Mouse (Mus musculus): ENCODE measurements around the gene Krt88.
A peak's percentile ranks its signal among the peaks of the same experiment; 100 is the strongest.

The Krt88 gene

DNA sequence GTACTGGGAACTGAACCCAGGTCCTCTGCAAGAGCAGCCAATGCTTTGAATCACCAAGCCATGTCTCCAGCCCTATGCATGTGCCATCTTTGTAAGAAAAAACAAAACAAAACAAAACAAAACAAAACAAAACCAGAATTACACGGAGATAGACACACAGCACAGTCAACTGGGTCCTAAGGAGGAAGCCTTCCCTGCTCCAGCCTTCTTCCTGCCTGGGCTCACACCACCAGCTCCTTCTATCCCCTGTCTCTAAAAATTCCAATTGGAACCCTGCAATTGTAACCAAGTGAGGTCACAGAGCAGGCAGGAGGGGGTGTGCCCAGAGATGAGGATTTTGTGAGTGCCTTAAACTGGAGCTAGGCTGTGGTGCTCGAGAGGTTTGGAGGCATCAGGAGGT is at the start of gene Krt88:
Gene Krt88 (plus strand): TSS at position 301 of the 400 bp plus-strand sequence.
- DNase-seq, result no peak

DNA sequence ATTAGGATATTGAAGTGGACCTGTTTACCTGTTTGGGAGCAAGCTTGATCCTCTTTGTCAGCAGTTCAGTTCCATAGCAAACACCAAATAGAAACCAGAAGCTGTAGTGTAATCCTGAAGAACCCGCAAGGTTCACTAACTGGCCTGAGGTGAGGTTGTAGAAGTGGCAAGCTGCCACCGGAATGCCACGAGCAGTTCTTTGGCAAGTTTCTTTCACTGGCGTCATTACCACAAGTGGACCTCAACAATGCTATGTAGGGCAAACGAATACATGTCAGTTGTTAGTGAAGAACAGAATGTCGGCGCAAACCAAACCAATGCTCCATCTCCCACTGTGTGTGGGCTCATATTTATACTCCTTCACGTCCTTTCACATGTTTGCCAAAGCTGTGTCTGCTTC is 49.3 kb upstream of the Krt88 start:
- DNase-seq, result no peak

GRCm38 (mm10) chr15:101410775-101411174 is 36.8 kb upstream of the Krt88 start, which contains the start of gene Krt7:
Gene Krt7 (plus strand): TSS chr15:101411043.
- DNase-seq, result no peak

- DNase-seq, result no peak
Observed at GRCm38 (mm10) chr15:101412188-101412587, 35.4 kb upstream of the Krt88 start.

DNA sequence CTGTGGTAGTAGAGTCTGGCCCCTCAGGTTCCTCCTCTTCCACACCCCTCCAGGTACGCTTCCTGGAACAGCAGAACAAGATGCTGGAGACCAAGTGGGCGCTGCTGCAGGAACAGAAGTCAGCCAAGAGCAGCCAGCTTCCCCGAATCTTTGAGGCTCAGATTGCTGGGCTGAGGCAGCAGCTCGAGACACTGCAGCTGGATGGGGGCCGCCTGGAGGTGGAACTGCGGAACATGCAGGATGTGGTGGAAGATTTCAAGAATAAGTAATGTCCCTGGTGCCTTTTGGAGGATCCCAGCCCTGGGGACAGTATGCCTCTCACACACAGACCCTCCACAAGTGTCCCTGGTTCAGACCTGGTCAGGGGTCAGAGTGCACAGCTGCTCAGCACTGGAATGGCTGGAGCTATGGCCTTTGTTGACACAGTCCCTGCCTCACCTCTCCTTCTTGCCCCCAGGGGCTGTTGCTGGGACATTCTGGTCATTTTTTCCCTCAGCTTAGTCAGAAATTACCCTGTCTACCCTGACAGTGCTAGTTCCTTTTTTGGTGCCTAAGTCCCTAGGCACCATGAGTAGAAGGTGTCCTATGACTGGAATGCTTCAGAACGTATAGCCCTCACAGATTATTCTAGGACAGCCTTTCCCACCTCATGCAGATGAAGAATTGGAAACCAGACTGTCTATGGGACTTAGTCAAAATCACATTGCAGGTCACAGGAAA is 33.5 kb upstream of the Krt88 start:
- DNase-seq, result no peak

- no peak for DNase-seq
Observed at GRCm38 (mm10) chr15:101414807-101415565, 32.6 kb upstream of the Krt88 start.

GRCm38 (mm10) chr15:101418950-101419349 is 28.6 kb upstream of the Krt88 start:
- peak; percentile 15 for DNase-seq

GRCm38 (mm10) chr15:101420903-101421302 is 26.6 kb upstream of the Krt88 start:
- DNase-seq, result no peak

DNA sequence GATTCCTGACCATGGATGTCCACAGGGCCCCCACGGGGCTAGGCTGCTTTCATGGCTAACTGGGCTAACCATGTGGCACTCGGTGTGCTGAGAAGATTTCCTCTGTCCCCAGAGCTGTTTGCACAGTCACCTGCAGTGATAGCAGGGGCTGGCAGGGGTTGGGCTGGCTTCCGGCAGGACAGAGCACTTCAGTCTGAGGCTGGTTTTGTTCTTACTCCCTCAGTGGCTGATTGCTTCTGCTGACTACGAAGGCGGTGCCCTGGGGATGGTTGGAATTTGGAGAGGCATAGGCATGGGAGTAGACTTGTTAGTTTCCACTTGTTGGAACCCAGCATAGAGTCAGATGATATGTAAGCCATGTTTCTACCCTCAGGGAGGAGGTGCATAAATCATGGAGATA is 22.6 kb upstream of the Krt88 start:
- DNase-seq, result no peak

GRCm38 (mm10) chr15:101436611-101437010 is 10.9 kb upstream of the Krt88 start:
- no peak for DNase-seq

DNA sequence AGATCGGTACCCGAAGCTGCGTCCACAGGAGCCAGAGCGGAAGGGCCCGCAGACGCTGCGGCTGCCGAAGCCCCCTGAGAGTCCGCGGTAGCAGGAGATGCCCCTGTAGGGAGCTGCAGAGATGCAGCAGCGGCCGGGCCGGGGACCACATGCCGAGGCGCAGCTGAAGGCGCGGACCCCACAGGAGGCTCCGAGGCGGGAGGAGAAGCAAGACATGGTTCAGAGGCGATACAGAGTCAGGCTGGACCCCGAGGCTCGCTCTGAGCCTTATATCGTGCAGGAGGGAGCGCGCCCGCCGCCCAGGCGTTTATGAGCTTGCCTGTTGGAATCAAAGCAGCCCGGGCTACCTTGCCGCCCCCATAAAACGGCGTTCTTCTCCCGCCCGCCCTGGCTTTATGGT is 9.0 kb upstream of the Krt88 start, which contains the start of gene Krt87:
Gene Krt87 (minus strand): TSS at position 250 of the 400 bp plus-strand sequence.
- DNase-seq, result no peak

DNA sequence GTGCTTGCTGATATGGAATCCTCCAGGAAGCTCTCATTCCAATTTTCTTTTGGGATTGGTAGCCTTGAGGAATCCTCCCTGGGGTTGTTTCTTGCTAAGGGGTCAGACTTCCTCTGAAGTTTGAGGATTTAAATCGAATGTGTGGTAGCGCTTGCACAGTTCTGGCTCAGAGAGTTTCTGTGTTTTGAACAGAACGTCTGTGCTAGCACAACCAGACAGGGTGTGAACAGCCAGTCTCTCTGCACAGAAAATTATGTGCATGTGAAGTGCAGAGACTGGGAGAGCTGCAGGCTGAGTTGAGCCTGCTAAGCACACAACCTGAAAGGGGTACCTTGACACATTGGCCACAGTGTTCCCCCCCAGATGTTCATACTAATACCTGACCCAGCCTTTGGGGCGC is 6.7 kb upstream of the Krt88 start:
- DNase-seq, result peak; percentile 48

GRCm38 (mm10) chr15:101446572-101446971 is 972 bp upstream of the Krt88 start:
- no peak for DNase-seq

GRCm38 (mm10) chr15:101453093-101453736 is 5.7 kb downstream of the Krt88 start:
- DNase-seq, result peak; percentile 71

GRCm38 (mm10) chr15:101454774-101455173 is 7.2 kb downstream of the Krt88 start:
- no peak for DNase-seq

GRCm38 (mm10) chr15:101455292-101455691 is 7.7 kb downstream of the Krt88 start:
- no peak for DNase-seq

DNA sequence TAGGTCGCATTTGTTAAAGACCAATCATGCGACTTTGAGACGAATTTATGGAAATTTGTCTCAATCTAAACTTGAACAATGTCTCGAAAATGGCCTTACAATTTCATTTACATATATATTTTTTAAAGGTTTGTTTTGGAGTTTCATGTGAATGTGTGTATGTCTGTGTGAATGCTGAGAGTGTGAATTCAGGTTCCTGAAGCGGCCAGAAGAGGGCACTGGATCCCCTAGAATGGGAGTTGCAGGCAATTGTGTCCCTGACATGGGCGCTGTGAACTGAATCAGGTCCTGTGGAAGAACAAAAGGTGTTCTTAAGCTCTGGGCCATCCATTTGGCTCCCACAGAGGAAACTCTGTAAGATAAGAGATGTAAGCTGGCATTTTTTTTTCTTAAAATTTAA is 8.3 kb downstream of the Krt88 start:
- DNase-seq, result no peak

DNA sequence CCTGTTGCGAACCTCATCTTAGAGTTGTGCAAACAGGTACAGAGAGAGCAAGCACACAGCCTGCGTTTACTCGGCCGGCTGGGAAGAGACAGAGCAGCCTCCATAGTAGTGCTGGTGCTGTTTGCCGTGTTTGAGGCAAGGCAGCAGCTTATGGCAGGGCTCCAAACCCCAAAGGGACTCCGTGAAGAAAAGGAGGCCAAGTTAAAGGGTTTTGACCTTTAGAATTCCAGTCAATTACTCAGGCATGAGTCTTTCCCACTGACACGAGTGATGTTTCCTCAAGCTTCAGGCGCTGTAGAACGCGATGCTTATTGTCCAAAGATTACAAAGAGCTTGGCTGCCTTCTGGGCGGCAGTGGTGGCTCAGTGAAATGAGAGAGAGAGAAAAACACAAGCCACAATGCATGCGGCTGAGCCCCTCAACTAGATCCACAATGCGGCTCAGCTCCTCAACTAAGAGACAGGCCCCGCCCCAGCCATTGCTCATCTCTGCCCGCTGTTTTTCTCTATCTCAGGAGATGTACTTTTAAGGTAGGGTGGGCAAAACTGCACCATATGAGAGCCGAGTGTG is 10.9 kb downstream of the Krt88 start:
- DNase-seq, result no peak

- DNase-seq, result no peak
Observed at GRCm38 (mm10) chr15:101459283-101459682, 11.7 kb downstream of the Krt88 start.

DNA sequence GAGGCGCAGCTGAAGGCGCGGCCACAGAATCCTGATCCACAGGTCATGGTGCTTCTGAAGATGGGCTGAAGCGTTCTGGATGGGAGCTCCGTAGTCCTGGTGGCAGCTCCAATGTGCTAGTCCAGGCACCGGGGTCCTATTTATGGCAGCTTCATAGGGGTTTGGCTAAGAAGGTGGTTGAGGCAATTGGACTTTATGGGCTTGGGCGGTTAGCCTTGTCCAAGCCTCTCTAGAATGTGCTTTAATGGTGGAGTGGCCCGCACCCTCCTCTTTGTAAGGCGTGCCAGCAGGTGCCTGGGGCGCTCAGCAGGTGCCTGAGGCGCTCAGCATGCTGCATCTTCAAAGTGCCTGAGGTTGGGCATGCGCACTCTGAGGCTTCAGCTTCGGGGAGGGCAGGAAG is 16.1 kb downstream of the Krt88 start, which contains the start of gene Krt81:
Gene Krt81 (minus strand): TSS at position 101 of the 400 bp plus-strand sequence.
- no peak for DNase-seq

DNA sequence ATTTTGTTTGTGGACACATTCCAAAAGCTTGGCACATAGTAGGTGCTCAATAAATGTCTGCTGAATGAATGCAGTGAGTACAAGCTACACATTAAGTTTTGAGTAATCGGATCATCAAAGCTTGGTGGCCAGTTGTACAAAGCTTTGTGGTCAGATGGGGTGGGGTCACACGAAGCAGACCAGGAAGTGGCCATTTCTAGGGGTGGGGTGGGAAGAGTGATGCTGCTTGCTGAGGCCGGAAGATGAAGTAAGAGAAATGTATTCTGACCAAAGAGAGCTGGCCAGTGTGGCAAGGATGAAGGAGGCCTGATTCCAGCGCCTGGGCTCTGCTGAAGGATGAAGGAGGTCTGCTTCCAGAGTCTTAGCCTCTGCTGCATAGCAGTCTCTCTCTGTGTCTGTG is 21.5 kb downstream of the Krt88 start:
- no peak for DNase-seq

DNA sequence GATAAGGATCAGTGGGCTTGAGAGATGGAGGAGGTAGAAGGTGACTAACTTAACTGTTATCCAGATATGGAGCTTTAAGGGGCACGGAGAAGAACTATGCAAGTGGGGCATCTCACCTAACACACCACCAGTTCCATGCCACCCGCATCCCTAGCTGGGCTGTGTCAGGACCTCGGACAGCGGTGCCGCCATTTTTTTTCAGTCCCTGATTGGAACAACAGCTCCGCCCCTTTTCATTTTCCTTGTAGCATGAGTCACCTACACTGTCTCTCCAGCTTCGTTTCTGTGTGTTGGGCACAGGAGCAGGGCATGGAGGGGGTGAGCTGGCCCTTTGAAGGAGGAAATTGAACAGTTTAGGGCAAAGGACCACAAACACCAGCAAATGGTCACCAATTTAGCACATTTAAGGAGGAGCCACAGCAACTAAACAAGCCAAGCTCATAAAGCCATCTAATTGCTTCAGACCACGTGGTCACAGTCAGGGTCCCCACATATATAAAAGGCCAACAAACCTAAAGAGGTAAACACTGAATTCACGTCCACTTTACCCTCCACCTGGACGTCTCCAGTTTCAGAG is 25.5 kb downstream of the Krt88 start, which contains the start of gene Krt86:
Gene Krt86 (plus strand): TSS at position 527 of the 577 bp plus-strand sequence.
- DNase-seq, result no peak

All from layer of hippocampus, adult 9-11 months (tissue).